ENCODE assay signal across 16 mouse cellular contexts in the genomic region with DNA sequence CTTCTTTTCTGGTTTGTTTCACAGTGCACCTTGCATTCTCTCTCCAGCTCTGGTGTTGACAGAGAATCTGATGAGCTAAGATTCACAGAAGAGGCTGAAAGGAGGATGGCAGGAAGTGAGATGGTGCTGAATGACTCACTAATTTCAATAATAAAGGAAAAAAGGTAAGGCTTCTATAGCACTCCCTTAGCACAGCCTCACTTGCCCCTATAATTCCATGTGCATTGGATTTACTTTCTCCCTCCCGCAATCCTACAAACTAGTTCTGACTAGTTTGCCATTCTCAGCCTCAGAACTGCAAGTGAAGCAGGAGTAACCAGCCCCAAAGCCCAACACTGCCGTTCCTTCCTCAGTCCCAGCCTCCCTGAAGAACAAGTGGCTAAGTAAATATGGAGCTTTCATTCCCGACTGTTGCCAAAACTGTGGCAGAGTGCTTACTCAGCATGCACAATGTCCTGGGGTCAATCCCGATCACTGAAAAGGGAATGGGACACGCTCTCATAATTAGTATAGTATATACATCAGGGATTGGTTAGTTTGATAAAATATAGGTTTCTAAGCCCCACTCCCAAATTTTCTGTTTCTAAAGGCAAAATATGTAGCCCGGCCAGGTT. TPM values are rescaled to one million over a fixed set of nuclear protein-coding genes. Genes with fewer than 3 reads are reported as not detected.
DNase-seq lines count a peak whose midpoint lies in the region; TF ChIP-seq lines count a peak whose summit lies in the region.
"Had no signal": no experiment of that assay in that cellular context is flagged by ENCODE, and none has a peak within 500 bp of the region (broad histone marks: within the 10 kb centered on the region; RNA-seq: fewer than 3 reads in every experiment).

No protein-coding gene starts in this region.

- no peak for TF ChIP-seq CTCF in E14TG2a.4 (conservative IDR thresholded peaks at IDR 0.05; ENCODE audit: low read length)

- 53% methylated on average over 6 of the region's 6 CpGs for WGBS in heart, embryonic 10.5 days

- no peak overlapping the region for H3K4me3 ChIP-seq in heart, embryonic 10.5 days
- H3K4me3 ChIP-seq in E14TG2a.4 (replicated peaks; ENCODE audit: low read length) = peak overlapping the region; percentile 32; the same call in 1 of the 2 replicates
- H3K4me3 ChIP-seq: limb, embryonic 12.5 days; lung, embryonic 15.5 days; midbrain, embryonic 15.5 days had no signal

- peaks cover 19% of the 10 kb centered on the region; the same call in 1 of the 2 replicates for H3K4me1 ChIP-seq in heart, embryonic 10.5 days
- peaks cover 27% of the 10 kb centered on the region for H3K4me1 ChIP-seq in E14TG2a.4 (replicated peaks; ENCODE audit: low read depth, low read length)
- H3K4me1 ChIP-seq: limb, embryonic 12.5 days had no signal

- peak overlapping the region; percentile 22; the same call in 1 of the 2 replicates for H3K27ac ChIP-seq in heart, embryonic 10.5 days
- H3K27ac ChIP-seq: limb, embryonic 12.5 days; lung, embryonic 15.5 days; midbrain, embryonic 15.5 days had no signal

- H3K9me3 ChIP-seq in heart, embryonic 10.5 days = no peaks in the 10 kb centered on the region
- no peaks in the 10 kb centered on the region for H3K9me3 ChIP-seq in E14TG2a.4 (ENCODE audit: low read length)
- H3K9me3 ChIP-seq: limb, embryonic 12.5 days; lung, embryonic 15.5 days; midbrain, embryonic 15.5 days had no signal

- DNase-seq in heart, embryonic 10.5 days (ENCODE audit: low spot score) = no peak
- DNase-seq in heart, postnatal 36 days = no peak
- peak; percentile 28 for DNase-seq in kidney, postnatal 14 days
- DNase-seq in kidney, adult 18-20 months = no peak
- DNase-seq in brain, adult 2 months (ENCODE audit: low read depth, low spot score) = peak; percentile 49
- no peak for DNase-seq in spleen, adult 12 weeks (ENCODE audit: low spot score)
- DNase-seq in embryo, embryonic 10 days (ENCODE audit: low spot score) = no peak
- DNase-seq: adrenal gland, postnatal 14 days; embryo, embryonic 11 days; forebrain, postnatal 0 days; layer of hippocampus, adult 9-11 months; thymus, postnatal 4 days had no signal

- intact Hi-C loops in heart, postnatal 36 days (cut with DNase I) = no loop called here

- no peaks in the 10 kb centered on the region for H3K27me3 ChIP-seq in heart, embryonic 10.5 days (ENCODE audit: insufficient read depth, poor library complexity, severe bottlenecking)
- no peaks in the 10 kb centered on the region for H3K27me3 ChIP-seq in E14TG2a.4 (ENCODE audit: insufficient read depth, low read length)
- H3K27me3 ChIP-seq: limb, embryonic 12.5 days; lung, embryonic 15.5 days; midbrain, embryonic 15.5 days had no signal

- peaks cover 2% of the 10 kb centered on the region; the same call in 1 of the 2 replicates for H3K36me3 ChIP-seq in heart, embryonic 10.5 days
- peaks cover 3% of the 10 kb centered on the region; the same call in 1 of the 2 replicates for H3K36me3 ChIP-seq in E14TG2a.4 (ENCODE audit: insufficient read depth, low read length)
- H3K36me3 ChIP-seq: limb, embryonic 12.5 days; midbrain, embryonic 15.5 days had no signal

RNA-seq across cellular contexts. Expression of a gene that starts 15.7 kb away (rescaled TPM):
- polyA plus RNA-seq in heart, embryonic 10.5 days (2016; fragmentation: Nextera tagmentation; extraction: Ambion mirVana) = 27.7 and 28.4 TPM in 2 replicates
- total RNA-seq in heart, postnatal 36 days (2021) = 100 to 1,000 TPM; 134 to 147 TPM

RNA-seq across cellular contexts. Expression of a gene that starts 42.2 kb away (rescaled TPM):
- 61.1 and 65.6 TPM in 2 replicates for polyA plus RNA-seq in heart, embryonic 10.5 days (2016; fragmentation: Nextera tagmentation; extraction: Ambion mirVana)
- total RNA-seq in heart, postnatal 36 days (2021) = 10 to 100 TPM; 54.5 to 55.3 TPM

Comparison
In these comparisons a context has a peak if more than half of its experiments do, and no peak if none do; other contexts are left out.
1. DNase-seq: peak in kidney, postnatal 14 days (single experiment) and brain, adult 2 months (single experiment); none in heart, embryonic 10.5 days (single experiment), heart, postnatal 36 days (0 of 2), kidney, adult 18-20 months (single experiment), spleen, adult 12 weeks (single experiment) and embryo, embryonic 10 days (single experiment).